In the genomic region with DNA sequence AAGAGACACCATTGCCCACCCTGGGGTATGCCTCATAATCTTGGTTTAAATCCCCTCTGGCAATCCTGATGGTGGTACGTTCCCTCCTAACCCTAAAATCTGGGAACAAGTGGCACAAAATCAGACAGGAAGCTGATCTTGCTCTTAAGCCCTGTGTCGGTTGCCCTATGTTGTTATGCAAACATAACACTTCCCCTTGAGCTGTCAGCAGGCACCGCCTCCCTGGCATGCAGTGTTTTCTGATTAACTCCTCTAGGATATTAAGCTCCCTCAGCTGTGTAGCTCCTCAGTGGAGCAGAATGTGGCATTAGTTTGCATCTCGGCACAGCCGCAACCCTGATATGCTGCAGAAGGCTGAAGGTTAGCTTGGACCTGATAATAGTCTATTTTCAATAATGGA, we compare ENCODE assay signal across 14 mouse cellular contexts. TPM values are rescaled to one million over a fixed set of nuclear protein-coding genes. Genes with fewer than 3 reads are reported as not detected.
A peak's percentile ranks its signal among the peaks of the same experiment; 100 is the strongest.
DNase-seq lines count a peak whose midpoint lies in the region; ATAC-seq and TF ChIP-seq lines count a peak whose summit lies in the region.
"Had no signal": no experiment of that assay in that cellular context is flagged by ENCODE, and none has a peak within 500 bp of the region (broad histone marks: within the 10 kb centered on the region; RNA-seq: fewer than 3 reads in every experiment).

No protein-coding gene starts in this region.

- H3K4me1 ChIP-seq in heart, embryonic 11.5 days (ENCODE audit: control insufficient read depth, insufficient read depth, low read length): peaks cover 24% of the 10 kb centered on the region
- peaks cover 10% of the 10 kb centered on the region; the same call in 1 of the 2 replicates for H3K4me1 ChIP-seq in heart, postnatal 0 days (ENCODE audit: control insufficient read depth, insufficient read depth)
- peaks cover 35% of the 10 kb centered on the region for H3K4me1 ChIP-seq in midbrain, embryonic 13.5 days (replicated peaks)

- H3K9me3 ChIP-seq in heart, embryonic 11.5 days (replicated peaks; ENCODE audit: control insufficient read depth, low read length): no peaks in the 10 kb centered on the region
- H3K9me3 ChIP-seq in heart, postnatal 0 days (replicated peaks; ENCODE audit: control insufficient read depth, low read length): no peaks in the 10 kb centered on the region
- no peaks in the 10 kb centered on the region for H3K9me3 ChIP-seq in midbrain, embryonic 13.5 days
- H3K9me3 ChIP-seq: hindbrain, embryonic 10.5 days; liver, embryonic 13.5 days; neural tube, embryonic 12.5 days had no signal

- no peak for TF ChIP-seq EP300 in heart, postnatal 0 days (IDR thresholded peaks at IDR 0.05; ENCODE audit: low read depth)

- H3K27me3 ChIP-seq in heart, embryonic 11.5 days (ENCODE audit: control insufficient read depth, insufficient read depth, low read length): no peaks in the 10 kb centered on the region
- H3K27me3 ChIP-seq in heart, postnatal 0 days (ENCODE audit: control insufficient read depth, insufficient read depth, low read length): no peaks in the 10 kb centered on the region
- H3K27me3 ChIP-seq in midbrain, embryonic 13.5 days: no peaks in the 10 kb centered on the region
- H3K27me3 ChIP-seq: CH12.LX; liver, embryonic 13.5 days; neural tube, embryonic 12.5 days had no signal

- WGBS in heart, embryonic 11.5 days (ENCODE audit: insufficient replicate concordance): 52% methylated on average over 5 of the region's 5 CpGs
- WGBS in heart, postnatal 0 days: 24% methylated on average over 5 of the region's 5 CpGs
- 36% methylated on average over 5 of the region's 5 CpGs for WGBS in midbrain, embryonic 13.5 days

- no peak overlapping the region for H3K9ac ChIP-seq in heart, embryonic 11.5 days (ENCODE audit: low read depth, low read length)
- H3K9ac ChIP-seq in heart, postnatal 0 days (replicated peaks; ENCODE audit: low read depth, low read length): no peak overlapping the region
- H3K9ac ChIP-seq in midbrain, embryonic 13.5 days (replicated peaks): no peak overlapping the region
- H3K9ac ChIP-seq: liver, embryonic 13.5 days; neural tube, embryonic 12.5 days had no signal

- no peak for ATAC-seq in heart, embryonic 11.5 days (replicated peaks; ENCODE audit: insufficient number of reproducible peaks, low FRiP score, low TSS enrichment)
- ATAC-seq in heart, postnatal 0 days (ENCODE audit: insufficient read depth, low read depth): peak; percentile 78
- ATAC-seq in midbrain, embryonic 13.5 days: no peak

- peak; percentile 97 for DNase-seq in heart, adult 11 months
- DNase-seq in adipocyte (ENCODE audit: low spot score): peak; percentile 73
- peak; percentile 66 for DNase-seq in heart, postnatal 0 days (ENCODE audit: low spot score)
- DNase-seq in lung, postnatal 10 days: peak; percentile 70
- no peak for DNase-seq in frontal cortex, adult 2 months (ENCODE audit: extremely low spot score in 1 of 2, low spot score in 1 of 2)
- DNase-seq in right cerebral cortex, postnatal 4 days: no peak
- DNase-seq: cerebellum, adult 2 months; liver, embryonic 13.5 days; thymus, postnatal 14 days had no signal

- no peak overlapping the region for H3K27ac ChIP-seq in heart, embryonic 11.5 days (ENCODE audit: low read depth, low read length)
- no peak overlapping the region for H3K27ac ChIP-seq in heart, postnatal 0 days (ENCODE audit: low read depth)
- no peak overlapping the region for H3K27ac ChIP-seq in midbrain, embryonic 13.5 days
- H3K27ac ChIP-seq: hindbrain, embryonic 10.5 days; liver, embryonic 13.5 days; neural tube, embryonic 12.5 days had no signal

- H3K36me3 ChIP-seq in heart, embryonic 11.5 days (ENCODE audit: control insufficient read depth, insufficient read depth, low read length): no peaks in the 10 kb centered on the region
- no peaks in the 10 kb centered on the region for H3K36me3 ChIP-seq in heart, postnatal 0 days (replicated peaks; ENCODE audit: control insufficient read depth, insufficient read depth, low read length)
- no peaks in the 10 kb centered on the region for H3K36me3 ChIP-seq in midbrain, embryonic 13.5 days
- H3K36me3 ChIP-seq: liver, embryonic 13.5 days; neural tube, embryonic 12.5 days had no signal

- no peak overlapping the region for H3K4me3 ChIP-seq in heart, embryonic 11.5 days (ENCODE audit: low read depth, low read length)
- H3K4me3 ChIP-seq in heart, postnatal 0 days (ENCODE audit: low read depth, low read length): no peak overlapping the region
- H3K4me3 ChIP-seq in midbrain, embryonic 13.5 days (replicated peaks): no peak overlapping the region
- H3K4me3 ChIP-seq: hindbrain, embryonic 10.5 days; liver, embryonic 13.5 days; neural tube, embryonic 12.5 days had no signal

- TF ChIP-seq CTCF in heart, postnatal 0 days (IDR thresholded peaks at IDR 0.05; ENCODE audit: low read depth): no peak

- no peak overlapping the region for H3K4me2 ChIP-seq in heart, embryonic 11.5 days
- H3K4me2 ChIP-seq in heart, postnatal 0 days (ENCODE audit: low read depth, low read length): no peak overlapping the region
- no peak overlapping the region for H3K4me2 ChIP-seq in midbrain, embryonic 13.5 days (replicated peaks)
- H3K4me2 ChIP-seq: liver, embryonic 13.5 days; neural tube, embryonic 12.5 days had no signal

RNA-seq across cellular contexts. Expression of a gene that starts 58.9 kb away (rescaled TPM):
- polyA plus RNA-seq in heart, embryonic 11.5 days (2014; fragmentation: Nextera tagmentation; extraction: Ambion mirVana): 10.3 and 12.2 TPM in 2 replicates
- total RNA-seq in heart, postnatal 0 days (2014; rRNA removed; ENCODE audit: low replicate concordance): 13.4 and 16.2 TPM in 2 replicates
- 5.2 and 5.9 TPM in 2 replicates for polyA plus RNA-seq in heart, postnatal 0 days (2015; fragmentation: Nextera tagmentation; extraction: Ambion mirVana)
- 12.9 and 14.3 TPM in 2 replicates for polyA plus RNA-seq in frontal cortex, adult 2 months (2012; rRNA removed)
- 8.5 and 8.8 TPM in 2 replicates for polyA plus RNA-seq in midbrain, embryonic 13.5 days (2015; fragmentation: Nextera tagmentation; extraction: Ambion mirVana)

Comparison
In these comparisons a context has a peak if more than half of its experiments do, and no peak if none do; other contexts are left out.
1. DNase-seq: peak in heart, adult 11 months (single experiment), adipocyte (single experiment), heart, postnatal 0 days (single experiment) and lung, postnatal 10 days (single experiment); none in frontal cortex, adult 2 months (0 of 2) and right cerebral cortex, postnatal 4 days (single experiment).